Mouse (Mus musculus): Measurements from ENCODE around the gene Lin28a. TPM values are rescaled to one million over a fixed set of nuclear protein-coding genes. Genes with fewer than 3 reads are reported as not detected.
A peak's percentile ranks its signal among the peaks of the same experiment; 100 is the strongest.

Gene Lin28a
- polyA plus RNA-seq, 1 experiment from 2014 or later = 0.16 TPM

DNA sequence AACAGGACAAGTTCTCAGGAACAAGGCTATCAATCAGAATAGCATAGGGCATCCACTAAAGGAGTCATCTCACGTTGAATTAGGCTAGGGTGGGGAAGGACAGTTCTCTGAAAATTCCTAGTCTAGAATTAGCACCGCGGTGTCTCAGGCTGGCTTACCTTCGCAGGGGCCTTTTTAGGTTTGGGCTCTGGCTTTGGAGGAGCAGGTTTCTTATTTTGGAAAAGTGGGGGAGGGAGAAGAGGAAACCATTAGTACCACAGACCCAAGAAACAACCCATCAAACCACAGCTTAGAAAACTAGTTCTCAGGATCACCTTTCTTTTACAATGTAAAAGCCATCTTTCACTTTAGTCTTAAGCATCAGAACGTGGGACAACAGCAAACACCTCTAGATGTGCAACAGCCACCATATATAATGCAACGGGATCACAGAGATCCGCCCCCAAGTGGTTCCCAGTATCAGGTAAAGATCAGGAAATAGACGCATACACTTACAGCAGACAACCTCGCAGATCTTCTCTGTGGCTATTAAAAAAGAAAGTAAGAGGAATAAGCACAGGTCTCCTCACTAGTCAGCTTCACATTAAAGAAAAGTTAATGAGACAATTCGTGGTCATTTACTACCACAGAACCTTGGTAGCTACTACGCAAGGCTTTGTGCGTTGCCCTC lies 52.2 kb downstream of the Lin28a start:
- H3K27ac ChIP-seq (replicated peaks in 1 of 2; ENCODE audit: control insufficient read depth in 1 of 2, insufficient read depth in 1 of 2, low read depth in 2 of 2, low read length in 2 of 2) = peak overlapping the region in 1 of 2 experiments; percentile 51; a peak in 2 of 4 replicates
- H3K27me3 ChIP-seq (ENCODE audit: control insufficient read depth, insufficient read depth, low read length) = no peaks in the 10 kb centered on the region
- peaks cover 11 to 20% of the 10 kb centered on the region in 2 experiments for H3K4me1 ChIP-seq (ENCODE audit: control insufficient read depth in 2 of 2, insufficient read depth in 2 of 2, low read length in 2 of 2)
- ATAC-seq (ENCODE audit: insufficient number of reproducible peaks, insufficient read depth, low FRiP score, low read depth) = no peak
- H3K36me3 ChIP-seq (ENCODE audit: control insufficient read depth, insufficient read depth, low read length) = peaks cover 57% of the 10 kb centered on the region
- no peaks in the 10 kb centered on the region for H3K9me3 ChIP-seq (ENCODE audit: control insufficient read depth, low read length)
- H3K4me3 ChIP-seq (ENCODE audit: control insufficient read depth in 1 of 2, insufficient read depth in 1 of 2, low read depth in 1 of 2, low read length in 2 of 2) = peak overlapping the region; percentile 79 to 97
- 36% methylated on average over 12 of the region's 12 CpGs for WGBS
- peak overlapping the region; percentile 81 for H3K4me2 ChIP-seq (ENCODE audit: low read length)
- H3K9ac ChIP-seq (ENCODE audit: low read length) = peak overlapping the region; percentile 74

DNA sequence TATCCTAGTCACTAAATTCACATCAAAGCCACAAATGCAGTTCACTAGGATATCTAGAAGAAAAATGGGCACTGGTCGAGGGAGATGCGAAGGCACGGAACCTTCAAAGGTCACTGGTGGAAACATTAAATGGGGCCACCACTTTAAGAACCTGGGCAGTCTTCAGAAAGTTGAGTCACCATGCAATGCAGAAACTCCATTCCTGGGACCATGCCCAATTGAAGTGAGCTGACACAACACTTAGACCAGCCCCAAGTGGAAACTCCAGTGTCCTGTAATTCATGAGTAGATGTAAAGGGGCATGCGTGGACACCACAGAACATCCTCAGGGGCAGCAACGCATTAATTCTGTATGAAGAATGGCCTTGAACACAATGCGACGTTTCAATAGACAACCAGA lies 56.1 kb downstream of the Lin28a start:
- Histone ChIP-seq H3K36me3 (ENCODE audit: control insufficient read depth, insufficient read depth, low read length) (peaks cover 39% of the 10 kb centered on the region), H3K9me3 (ENCODE audit: control insufficient read depth, low read length) (no peaks in the 10 kb centered on the region), H3K9ac (ENCODE audit: low read length) (no peak overlapping the region), H3K27ac (replicated peaks in 1 of 2; ENCODE audit: control insufficient read depth in 1 of 2, insufficient read depth in 1 of 2, low read depth in 2 of 2, low read length in 2 of 2) (no peak overlapping the region), H3K4me1 (ENCODE audit: control insufficient read depth in 2 of 2, insufficient read depth in 2 of 2, low read length in 2 of 2) (peaks cover 2 to 10% of the 10 kb centered on the region in 2 experiments), H3K4me3 (ENCODE audit: control insufficient read depth in 1 of 2, insufficient read depth in 1 of 2, low read depth in 1 of 2, low read length in 2 of 2) (no peak overlapping the region), H3K4me2 (ENCODE audit: low read length) (no peak overlapping the region), H3K27me3 (ENCODE audit: control insufficient read depth, insufficient read depth, low read length) (no peaks in the 10 kb centered on the region)
- no peak for ATAC-seq (ENCODE audit: insufficient number of reproducible peaks, insufficient read depth, low FRiP score, low read depth)
- 89% methylated on average over 7 of the region's 7 CpGs for WGBS

DNA sequence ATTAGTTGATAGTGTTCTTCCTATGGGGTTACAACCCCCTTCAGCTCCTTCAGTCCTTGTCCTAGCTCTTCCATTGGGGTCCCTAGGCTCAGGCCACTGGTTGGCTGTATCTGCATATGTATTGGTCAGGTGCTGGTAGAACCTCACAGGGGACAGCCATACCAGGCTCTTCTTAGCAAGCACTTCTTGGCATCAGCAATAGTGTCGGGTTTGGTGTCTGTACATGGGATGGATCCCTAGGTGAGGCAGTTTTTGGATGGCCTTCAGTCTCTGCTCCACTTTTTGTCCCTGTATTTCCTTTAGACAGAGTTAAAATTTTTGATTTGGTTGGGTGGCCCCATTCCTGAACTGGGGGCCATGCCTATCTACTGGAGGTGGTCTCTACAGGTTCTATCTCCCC lies 59.8 kb downstream of the Lin28a start:
- H3K27ac ChIP-seq (replicated peaks in 1 of 2; ENCODE audit: control insufficient read depth in 1 of 2, insufficient read depth in 1 of 2, low read depth in 2 of 2, low read length in 2 of 2) = no peak overlapping the region
- no peak overlapping the region for H3K4me2 ChIP-seq (ENCODE audit: low read length)
- no peaks in the 10 kb centered on the region for H3K27me3 ChIP-seq (ENCODE audit: control insufficient read depth, insufficient read depth, low read length)
- WGBS = 96% methylated on average over 1 of the region's 1 CpGs
- no peaks in the 10 kb centered on the region for H3K9me3 ChIP-seq (ENCODE audit: control insufficient read depth, low read length)
- peaks cover 16% of the 10 kb centered on the region for H3K36me3 ChIP-seq (ENCODE audit: control insufficient read depth, insufficient read depth, low read length)
- H3K9ac ChIP-seq (ENCODE audit: low read length) = no peak overlapping the region
- H3K4me3 ChIP-seq (ENCODE audit: control insufficient read depth in 1 of 2, insufficient read depth in 1 of 2, low read depth in 1 of 2, low read length in 2 of 2) = no peak overlapping the region
- no peak for ATAC-seq (ENCODE audit: insufficient number of reproducible peaks, insufficient read depth, low FRiP score, low read depth)
- H3K4me1 ChIP-seq (ENCODE audit: control insufficient read depth in 2 of 2, insufficient read depth in 2 of 2, low read length in 2 of 2) = no peaks in the 10 kb centered on the region

DNA sequence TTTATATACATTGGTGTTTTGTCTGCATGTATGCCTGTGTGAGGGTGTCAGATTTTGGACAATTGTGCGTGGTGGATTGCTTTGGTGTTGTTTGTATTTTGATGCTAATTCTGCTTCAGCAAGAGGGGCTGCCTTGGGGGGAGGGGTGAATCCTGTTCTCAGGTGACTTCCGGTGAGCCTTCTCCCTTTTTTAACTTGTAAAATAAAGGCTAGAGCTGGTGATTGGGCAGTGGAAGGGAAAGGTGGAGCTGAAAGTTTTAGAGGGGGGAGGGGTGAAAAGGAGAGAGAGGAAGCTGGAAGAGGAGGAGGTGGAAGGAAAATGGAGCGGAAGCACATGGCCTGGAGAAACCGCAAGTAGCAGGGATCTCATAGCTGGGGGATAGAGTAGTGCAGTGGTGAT lies 62.3 kb downstream of the Lin28a start:
- H3K9ac ChIP-seq (ENCODE audit: low read length) = no peak overlapping the region
- H3K4me1 ChIP-seq (ENCODE audit: control insufficient read depth in 2 of 2, insufficient read depth in 2 of 2, low read length in 2 of 2) = no peaks in the 10 kb centered on the region
- H3K4me3 ChIP-seq (ENCODE audit: control insufficient read depth in 1 of 2, insufficient read depth in 1 of 2, low read depth in 1 of 2, low read length in 2 of 2) = no peak overlapping the region
- H3K36me3 ChIP-seq (ENCODE audit: control insufficient read depth, insufficient read depth, low read length) = no peaks in the 10 kb centered on the region
- H3K9me3 ChIP-seq (ENCODE audit: control insufficient read depth, low read length) = no peaks in the 10 kb centered on the region
- H3K27ac ChIP-seq (replicated peaks in 1 of 2; ENCODE audit: control insufficient read depth in 1 of 2, insufficient read depth in 1 of 2, low read depth in 2 of 2, low read length in 2 of 2) = no peak overlapping the region
- no peak for ATAC-seq (ENCODE audit: insufficient number of reproducible peaks, insufficient read depth, low FRiP score, low read depth)
- WGBS = 82% methylated on average over 4 of the region's 4 CpGs
- H3K4me2 ChIP-seq (ENCODE audit: low read length) = no peak overlapping the region
- no peaks in the 10 kb centered on the region for H3K27me3 ChIP-seq (ENCODE audit: control insufficient read depth, insufficient read depth, low read length)

Other genes starting within 250 kb of the Lin28a start
- 15.9 and 16.9 TPM in 2 replicates for gene Rps6ka1, start 131.0 kb downstream of the Lin28a start, polyA plus RNA-seq (2014; fragmentation: Nextera tagmentation; extraction: Ambion mirVana)
- gene Hmgn2, start 50.2 kb downstream of the Lin28a start, polyA plus RNA-seq (2014; fragmentation: Nextera tagmentation; extraction: Ambion mirVana) = 1,614 and 1,711 TPM in 2 replicates
- gene Dhdds, start 17.9 kb downstream of the Lin28a start, polyA plus RNA-seq (2014; fragmentation: Nextera tagmentation; extraction: Ambion mirVana) = 37.4 and 38.3 TPM in 2 replicates
- not detected in 2 replicates for gene Zfp683, start 35.0 kb upstream of the Lin28a start, polyA plus RNA-seq (2014; fragmentation: Nextera tagmentation; extraction: Ambion mirVana)
- gene Crybg2, start 42.0 kb upstream of the Lin28a start, polyA plus RNA-seq (2014; fragmentation: Nextera tagmentation; extraction: Ambion mirVana) = 0.12 TPM in 1 of 2 replicates, not detected in the other
- 10.7 and 16.4 TPM in 2 replicates for gene Cd52, start 76.2 kb upstream of the Lin28a start, polyA plus RNA-seq (2014; fragmentation: Nextera tagmentation; extraction: Ambion mirVana)
- gene Ubxn11, start 83.7 kb upstream of the Lin28a start, polyA plus RNA-seq (2014; fragmentation: Nextera tagmentation; extraction: Ambion mirVana) = 1.1 and 2.9 TPM in 2 replicates
- 196 and 209 TPM in 2 replicates for gene Sh3bgrl3, start 109.9 kb upstream of the Lin28a start, polyA plus RNA-seq (2014; fragmentation: Nextera tagmentation; extraction: Ambion mirVana)
- 35.4 and 37.0 TPM in 2 replicates for gene Cep85, start 168.3 kb upstream of the Lin28a start, polyA plus RNA-seq (2014; fragmentation: Nextera tagmentation; extraction: Ambion mirVana)
- gene Gm7534, start 184.2 kb upstream of the Lin28a start, polyA plus RNA-seq (2014; fragmentation: Nextera tagmentation; extraction: Ambion mirVana) = not detected in 2 replicates
- gene Catsper4, start 208.5 kb upstream of the Lin28a start, polyA plus RNA-seq (2014; fragmentation: Nextera tagmentation; extraction: Ambion mirVana) = not detected in 2 replicates
- gene Cnksr1, start 219.6 kb upstream of the Lin28a start, polyA plus RNA-seq (2014; fragmentation: Nextera tagmentation; extraction: Ambion mirVana) = 0.57 and 0.62 TPM in 2 replicates
- 0.20 TPM in 1 of 2 replicates, not detected in the other for gene E130218I03Rik, start 224.8 kb upstream of the Lin28a start, polyA plus RNA-seq (2014; fragmentation: Nextera tagmentation; extraction: Ambion mirVana)
- 8.6 and 9.1 TPM in 2 replicates for gene Zfp593, start 226.8 kb upstream of the Lin28a start, polyA plus RNA-seq (2014; fragmentation: Nextera tagmentation; extraction: Ambion mirVana)
- not detected in 2 replicates for gene Gm30191, start 228.1 kb upstream of the Lin28a start, polyA plus RNA-seq (2014; fragmentation: Nextera tagmentation; extraction: Ambion mirVana)
- gene Grrp1, start 235.3 kb upstream of the Lin28a start, polyA plus RNA-seq (2014; fragmentation: Nextera tagmentation; extraction: Ambion mirVana) = 4.4 and 6.2 TPM in 2 replicates

Measured in heart, embryonic 14.5 days (tissue).